Mouse (Mus musculus) central nervous system, embryonic 18 days (tissue): ENCODE results near the gene Exo1. TPM values are rescaled to one million over a fixed set of nuclear protein-coding genes. Genes with fewer than 3 reads are reported as not detected.

Experiments
- polyA plus RNA-seq: library from polyadenylated mRNA; depleted of rRNA; stranded (reverse); fragments of >200 nt; gene quantifications from 2 replicates; pipeline ENCODE4 v1.2.3, GENCODE M21; 2012; rRNA removed

Gene Exo1
- polyA plus RNA-seq = 1.7 and 2.2 TPM in 2 replicates

GRCm38 (mm10) chr1:175880453-175881296 lies at the start of gene Exo1:
Gene Exo1 (plus strand): TSS chr1:175880581.

DNA sequence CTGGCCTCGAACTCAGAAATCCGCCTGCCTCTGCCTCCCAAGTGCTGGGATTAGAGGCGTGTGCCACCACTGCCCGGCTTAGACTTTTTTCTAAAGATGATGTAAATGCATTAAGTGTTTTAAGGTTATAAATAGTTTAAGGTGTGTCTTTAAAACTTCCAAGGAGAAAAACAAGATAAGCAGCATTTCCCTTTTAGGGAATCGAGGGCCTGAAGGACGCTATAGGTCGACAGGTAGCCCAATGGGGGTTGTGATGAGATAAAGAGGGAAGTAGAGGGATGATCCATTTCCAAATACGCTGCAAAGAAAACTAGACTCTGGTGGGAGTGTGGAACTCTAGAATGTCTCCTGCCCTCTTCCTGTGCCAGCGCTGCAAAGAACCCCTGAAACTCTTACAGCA lies 39.6 kb downstream of the Exo1 start, which contains the start of gene Gm38100:
TSS of gene Gm38100 (plus strand) at position 301 of the 400 bp plus-strand sequence.

Other genes starting within 250 kb of the Exo1 start
- gene Opn3, start 187.8 kb upstream of the Exo1 start, polyA plus RNA-seq = 4.0 and 4.2 TPM in 2 replicates
- 4.7 and 5.7 TPM in 2 replicates for gene Chml, start 187.7 kb upstream of the Exo1 start, polyA plus RNA-seq
- gene Wdr64, start 182.0 kb upstream of the Exo1 start, polyA plus RNA-seq = 0.03 TPM in 2 replicates
- gene Gm38100, start 39.7 kb downstream of the Exo1 start, polyA plus RNA-seq = not detected in 2 replicates
- 0.13 and 0.25 TPM in 2 replicates for gene Rbm8a2, start 98.5 kb downstream of the Exo1 start, polyA plus RNA-seq